Comparison of ENCODE assay signal across 19 mouse cellular contexts in the genomic region with DNA sequence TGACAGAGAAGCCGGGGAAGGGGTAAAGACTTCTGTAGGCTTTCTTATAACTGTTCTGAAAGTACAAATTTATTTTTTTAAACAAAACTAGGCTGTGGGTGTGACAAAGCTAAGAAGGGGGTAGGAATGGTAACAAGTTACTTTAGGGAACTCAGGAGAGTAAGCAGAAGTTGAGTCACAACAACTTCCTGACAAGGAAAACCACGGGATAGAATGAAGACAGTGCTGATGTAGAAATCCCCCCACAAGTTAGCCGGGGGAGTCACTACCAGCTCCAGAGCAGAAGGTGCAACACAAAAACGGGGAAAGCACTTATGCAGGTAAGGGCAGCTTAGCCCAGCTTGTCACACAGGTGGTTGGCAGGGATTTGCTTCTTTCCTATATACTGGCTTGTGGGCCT.
"Had no signal": no experiment of that assay in that cellular context is flagged by ENCODE, and none has a peak within 500 bp of the region (broad histone marks: within the 10 kb centered on the region; RNA-seq: fewer than 3 reads in every experiment).

No protein-coding gene starts in this region.

- H3K9ac ChIP-seq: liver, embryonic 15.5 days; lung, embryonic 14.5 days; midbrain, embryonic 13.5 days; midbrain, embryonic 15.5 days; neural tube, embryonic 13.5 days; neural tube, embryonic 15.5 days had no signal

- H3K27ac ChIP-seq: liver, embryonic 15.5 days; midbrain, embryonic 13.5 days; midbrain, embryonic 15.5 days; neural tube, embryonic 13.5 days; neural tube, embryonic 15.5 days had no signal

- H3K9me3 ChIP-seq: liver, embryonic 15.5 days; megakaryocyte, embryonic 14.5 days; midbrain, embryonic 13.5 days; midbrain, embryonic 15.5 days; neural tube, embryonic 13.5 days; neural tube, embryonic 15.5 days had no signal

- DNase-seq: lung, adult 18-20 months; lung, embryonic 14.5 days; lung, postnatal 10 days; retina, postnatal 1 day; right cerebral cortex, adult 18-20 months; right cerebral cortex, postnatal 25 days; right cerebral cortex, postnatal 4 days; spleen, adult 18-20 months; thymus, adult 18-20 months; thymus, postnatal 14 days; thymus, postnatal 36 days had no signal

- H3K4me1 ChIP-seq: liver, embryonic 15.5 days; midbrain, embryonic 13.5 days; midbrain, embryonic 15.5 days; neural tube, embryonic 13.5 days; neural tube, embryonic 15.5 days had no signal

- H3K27me3 ChIP-seq: liver, embryonic 15.5 days; megakaryocyte, embryonic 14.5 days; midbrain, embryonic 13.5 days; midbrain, embryonic 15.5 days; neural tube, embryonic 13.5 days; neural tube, embryonic 15.5 days had no signal

- ATAC-seq: midbrain, embryonic 13.5 days; midbrain, embryonic 15.5 days had no signal

- H3K4me2 ChIP-seq: liver, embryonic 15.5 days; lung, embryonic 14.5 days; midbrain, embryonic 11.5 days; midbrain, embryonic 13.5 days; midbrain, embryonic 15.5 days; neural tube, embryonic 13.5 days; neural tube, embryonic 15.5 days had no signal

- H3K4me3 ChIP-seq: liver, embryonic 15.5 days; megakaryocyte, embryonic 14.5 days; midbrain, embryonic 13.5 days; midbrain, embryonic 15.5 days; myocyte; neural tube, embryonic 13.5 days; neural tube, embryonic 15.5 days had no signal
